Mouse (Mus musculus) bone marrow, adult 2 months (tissue): ENCODE measurements around the gene Card14.

ENCODE experiments used
- CTCF ChIP-seq: fragments of 200-500 bp; IDR thresholded peaks from 2 replicates; pipeline ENCODE4 v1.5.1; 2011; ENCODE audit warnings: low read length, control low read depth; ENCODE audit not compliant: control insufficient read depth, insufficient read depth
- POLR2A ChIP-seq: fragments of 200-500 bp; IDR thresholded peaks from 2 replicates; pipeline ENCODE4 v1.6.1; 2011; ENCODE audit warnings: low read depth, mild to moderate bottlenecking, control low read depth, low read length, borderline replicate concordance; ENCODE audit not compliant: control insufficient read depth

GRCm38 (mm10) chr11:119310621-119311020, 3.1 kb downstream of the Card14 start:
- TF ChIP-seq POLR2A (no peak), CTCF (no peak)
